Comparison of ENCODE assay signal across 8 mouse cellular contexts in the genomic region with DNA sequence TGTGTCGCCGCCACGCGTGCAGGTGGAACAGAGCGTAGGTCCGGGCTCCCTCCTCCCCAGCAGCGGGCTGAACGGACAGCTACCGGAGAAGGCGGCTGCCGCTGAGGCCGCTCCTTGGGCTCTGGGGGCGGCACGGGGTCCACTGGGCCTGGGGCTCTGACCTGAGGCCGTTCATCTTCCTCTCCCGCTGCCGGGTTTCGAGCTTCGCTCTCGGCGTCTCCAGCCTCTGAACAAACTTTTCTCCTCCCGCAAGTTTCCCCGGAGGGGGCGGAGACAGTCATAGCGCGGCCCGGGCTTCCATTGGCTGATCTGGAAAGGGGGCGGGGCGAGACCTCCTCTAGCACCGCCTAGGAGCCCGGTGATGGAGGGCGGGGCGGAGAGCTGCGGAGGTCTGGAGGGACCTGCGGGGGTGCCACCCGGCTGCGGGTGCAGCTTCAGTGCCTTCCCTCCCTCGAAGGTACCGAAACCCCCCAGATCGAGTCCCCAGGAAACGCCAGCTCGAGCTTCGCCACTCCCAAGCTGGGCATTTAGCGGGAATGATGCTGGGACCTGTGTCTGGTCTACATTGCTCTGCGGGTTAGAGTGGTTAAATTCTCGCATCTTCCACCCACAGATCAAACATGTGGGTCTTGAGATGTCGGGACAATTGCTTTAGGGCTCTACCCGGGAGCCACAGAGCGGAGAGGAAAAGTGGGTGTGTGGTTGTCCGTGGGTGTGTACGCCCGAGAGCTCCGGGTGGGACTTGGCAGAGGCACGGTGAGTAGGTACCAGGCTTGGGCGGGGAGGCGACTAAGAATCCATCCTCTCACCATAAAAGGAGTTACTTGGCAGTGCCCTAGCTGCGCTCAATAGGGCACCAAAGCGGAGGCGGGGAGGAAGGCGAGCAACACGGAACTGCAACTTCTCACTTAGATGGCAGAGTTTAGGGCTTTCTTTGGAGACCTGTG. TPM values are rescaled to one million over a fixed set of nuclear protein-coding genes. Genes with fewer than 3 reads are reported as not detected.
A peak's percentile ranks its signal among the peaks of the same experiment; 100 is the strongest.
DNase-seq lines count a peak whose midpoint lies in the region; ATAC-seq and TF ChIP-seq lines count a peak whose summit lies in the region.

A gene (minus strand): TSS at position 229 of the 947 bp plus-strand sequence.

- ATAC-seq in embryonic facial prominence, embryonic 13.5 days (ENCODE audit: insufficient number of reproducible peaks, insufficient read depth, low FRiP score, low TSS enrichment, low read depth), result peak; percentile 95
- peak; percentile 90 for ATAC-seq in limb, embryonic 15.5 days (ENCODE audit: insufficient number of reproducible peaks, low FRiP score, low TSS enrichment, low read depth)
- peak; percentile 91 for ATAC-seq in midbrain, postnatal 0 days (ENCODE audit: low FRiP score)

- no peak for TF ChIP-seq CTCF in heart, adult 2 months (IDR thresholded peaks at IDR 0.05)
- no peak for TF ChIP-seq CTCF in kidney, adult 2 months (conservative IDR thresholded peaks at IDR 0.05; ENCODE audit: insufficient read depth, insufficient read length, low read depth, low read length)
- no peak for TF ChIP-seq CTCF in midbrain, postnatal 0 days (IDR thresholded peaks at IDR 0.05)

- no peaks in the 10 kb centered on the region for H3K36me3 ChIP-seq in embryonic facial prominence, embryonic 13.5 days
- no peaks in the 10 kb centered on the region for H3K36me3 ChIP-seq in heart, adult 2 months (ENCODE audit: control insufficient read depth, insufficient read depth, low read length)
- H3K36me3 ChIP-seq in kidney, adult 2 months (ENCODE audit: control insufficient read depth, insufficient read depth, low read length), result no peaks in the 10 kb centered on the region
- H3K36me3 ChIP-seq in limb, embryonic 15.5 days, result no peaks in the 10 kb centered on the region
- H3K36me3 ChIP-seq in midbrain, postnatal 0 days (ENCODE audit: insufficient read depth, low read length), result no peaks in the 10 kb centered on the region

- peak within 1 kb of the TSS; percentile 58 for H3K4me3 ChIP-seq in embryonic facial prominence, embryonic 13.5 days
- peak within 1 kb of the TSS; percentile 64 for H3K4me3 ChIP-seq in heart, adult 2 months
- H3K4me3 ChIP-seq in kidney, adult 2 months (ENCODE audit: insufficient read depth, low read depth, low read length), result peak within 1 kb of the TSS; percentile 71
- peak within 1 kb of the TSS; percentile 60 for H3K4me3 ChIP-seq in limb, embryonic 15.5 days
- peak within 1 kb of the TSS; percentile 42 for H3K4me3 ChIP-seq in midbrain, postnatal 0 days (ENCODE audit: low read depth, low read length)

- DNase-seq in 3T3-L1 (ENCODE audit: low read depth, low spot score), result peak; percentile 96
- peak; percentile 77 to 79 for DNase-seq in adrenal gland, postnatal 4 days (ENCODE audit: low spot score in 2 of 2)
- DNase-seq in heart, adult 2 months, result peak; percentile 94 to 95
- DNase-seq in kidney, adult 2 months, result peak; percentile 93
- peak; percentile 87 for DNase-seq in midbrain, postnatal 0 days (ENCODE audit: low spot score)
- peak; percentile 95 to 96 for DNase-seq in spleen, postnatal 14 days (ENCODE audit: low spot score in 2 of 2)

- peak within 1 kb of the TSS; percentile 67 for H3K9ac ChIP-seq in embryonic facial prominence, embryonic 13.5 days
- peak within 1 kb of the TSS; percentile 87 for H3K9ac ChIP-seq in heart, adult 2 months (ENCODE audit: low read depth, low read length)
- peak within 1 kb of the TSS; percentile 47 for H3K9ac ChIP-seq in limb, embryonic 15.5 days
- H3K9ac ChIP-seq in midbrain, postnatal 0 days (replicated peaks; ENCODE audit: low read length, poor library complexity, severe bottlenecking), result 0 out of 2 replicates have a peak within 1 kb of the TSS, but pooled peaks have one; percentile 46

- intact Hi-C loops in heart, adult 2 months (cut with DNase I), result loop anchor here (5.0 to 10.0 kb wide), 3 partner anchors 63 to 431 kb away; no protein-coding TSS in a partner anchor

- H3K4me1 ChIP-seq in embryonic facial prominence, embryonic 13.5 days, result peaks cover 17% of the 10 kb centered on the region
- peaks cover 3% of the 10 kb centered on the region; the same call in 1 of the 2 replicates for H3K4me1 ChIP-seq in heart, adult 2 months (ENCODE audit: control insufficient read depth, insufficient read depth, low read length)
- peaks cover 3% of the 10 kb centered on the region for H3K4me1 ChIP-seq in kidney, adult 2 months (ENCODE audit: control insufficient read depth, insufficient read depth, low read length)
- H3K4me1 ChIP-seq in limb, embryonic 15.5 days, result peaks cover 35% of the 10 kb centered on the region
- H3K4me1 ChIP-seq in midbrain, postnatal 0 days (ENCODE audit: insufficient read depth, low read length), result 0 out of 2 replicates have a peak, but pooled peaks cover 6% of the 10 kb centered on the region

- peak; percentile 94 for TF ChIP-seq POLR2A in heart, adult 2 months (IDR thresholded peaks at IDR 0.05; ENCODE audit: insufficient read depth, low read depth, low read length)
- peak; percentile 33 for TF ChIP-seq POLR2A in kidney, adult 2 months (IDR thresholded peaks at IDR 0.05; ENCODE audit: low read depth, low read length)

- under 1% methylated on average over 61 of the region's 61 CpGs for WGBS in embryonic facial prominence, embryonic 13.5 days
- 1% methylated on average over 61 of the region's 61 CpGs for WGBS in heart, adult 2 months
- 2% methylated on average over 61 of the region's 61 CpGs for WGBS in kidney, adult 2 months
- WGBS in limb, embryonic 15.5 days, result under 1% methylated on average over 61 of the region's 61 CpGs
- 2% methylated on average over 59 of the region's 61 CpGs for WGBS in midbrain, postnatal 0 days

- H3K9me3 ChIP-seq in embryonic facial prominence, embryonic 13.5 days, result no peaks in the 10 kb centered on the region
- H3K9me3 ChIP-seq in limb, embryonic 15.5 days, result no peaks in the 10 kb centered on the region
- H3K9me3 ChIP-seq in midbrain, postnatal 0 days (ENCODE audit: low read length), result no peaks in the 10 kb centered on the region

- no peak for TF ChIP-seq EP300 in heart, adult 2 months (IDR thresholded peaks at IDR 0.05; ENCODE audit: insufficient read depth, low read depth, low read length)

- H3K79me2 ChIP-seq in heart, adult 2 months (replicated peaks; ENCODE audit: control insufficient read depth, insufficient read depth, low read length), result no peaks in the 10 kb centered on the region; the same call in 1 of the 2 replicates

- H3K4me2 ChIP-seq in embryonic facial prominence, embryonic 13.5 days, result peak within 1 kb of the TSS; percentile 98
- peak within 1 kb of the TSS; percentile 100 for H3K4me2 ChIP-seq in limb, embryonic 15.5 days
- peak within 1 kb of the TSS; percentile 90 for H3K4me2 ChIP-seq in midbrain, postnatal 0 days (ENCODE audit: low read depth, low read length, poor library complexity, severe bottlenecking)

- H3K27me3 ChIP-seq in embryonic facial prominence, embryonic 13.5 days, result peaks cover 56% of the 10 kb centered on the region
- H3K27me3 ChIP-seq in heart, adult 2 months (ENCODE audit: control insufficient read depth, insufficient read depth, low read length), result peaks cover 2% of the 10 kb centered on the region; the same call in 1 of the 2 replicates
- H3K27me3 ChIP-seq in kidney, adult 2 months (replicated peaks; ENCODE audit: control insufficient read depth, insufficient read depth, low read length), result no peaks in the 10 kb centered on the region
- H3K27me3 ChIP-seq in limb, embryonic 15.5 days, result peaks cover 24% of the 10 kb centered on the region
- peaks cover 33% of the 10 kb centered on the region for H3K27me3 ChIP-seq in midbrain, postnatal 0 days (ENCODE audit: insufficient read depth, low read length)

- no peak within 1 kb of the TSS for H3K27ac ChIP-seq in embryonic facial prominence, embryonic 13.5 days
- peak within 1 kb of the TSS; percentile 73 for H3K27ac ChIP-seq in heart, adult 2 months
- peak within 1 kb of the TSS; percentile 12 for H3K27ac ChIP-seq in kidney, adult 2 months (ENCODE audit: insufficient read depth, low read depth, low read length)
- no peak within 1 kb of the TSS for H3K27ac ChIP-seq in limb, embryonic 15.5 days
- H3K27ac ChIP-seq in midbrain, postnatal 0 days (ENCODE audit: low read depth, low read length), result no peak within 1 kb of the TSS

RNA-seq across cellular contexts. Expression of the gene that starts here (rescaled TPM):
- 1 to 10 TPM; 2.0 to 3.1 TPM for total RNA-seq in adrenal gland, postnatal 4 days (2021)
- 4.6 and 5.0 TPM in 2 replicates for polyA plus RNA-seq in embryonic facial prominence, embryonic 13.5 days (2015; fragmentation: Nextera tagmentation; extraction: Ambion mirVana)
- total RNA-seq in heart, adult 2 months (2021), result 1 to 10 TPM; 1.8 to 2.8 TPM
- polyA plus RNA-seq in heart, adult 2 months (2012; rRNA removed), result 2.9 and 4.4 TPM in 2 replicates
- polyA plus RNA-seq in kidney, adult 2 months (2012; rRNA removed), result 5.6 and 5.7 TPM in 2 replicates
- 5.0 and 5.6 TPM in 2 replicates for polyA plus RNA-seq in limb, embryonic 15.5 days (2015; fragmentation: Nextera tagmentation; extraction: Ambion mirVana)
- total RNA-seq in midbrain, postnatal 0 days (2014; rRNA removed), result 1.9 and 2.5 TPM in 2 replicates
- 1.7 and 2.0 TPM in 2 replicates for polyA plus RNA-seq in midbrain, postnatal 0 days (2015; fragmentation: Nextera tagmentation; extraction: Ambion mirVana)

Comparison
In these comparisons a context has a peak if more than half of its experiments do, and no peak if none do; other contexts are left out.
1. H3K27ac ChIP-seq: peak in heart, adult 2 months (single experiment) and kidney, adult 2 months (single experiment); none in embryonic facial prominence, embryonic 13.5 days (single experiment), limb, embryonic 15.5 days (single experiment) and midbrain, postnatal 0 days (single experiment).
2. Peak in every context shown above with its lines, with median percentiles within 50 percentile points of each other: DNase-seq, ATAC-seq, H3K4me2 ChIP-seq, H3K4me3 ChIP-seq and H3K9ac ChIP-seq.